Mouse (Mus musculus): Measurements from ENCODE around the gene Pdia3. TPM values are rescaled to one million over a fixed set of nuclear protein-coding genes. Genes with fewer than 3 reads are reported as not detected.
"Not testable (repeated sequence)": the region's sequence is repeated elsewhere in the genome, so short reads cannot be mapped to it uniquely, and the experiment has no call there.

Gene Pdia3
- polyA plus RNA-seq (2015; fragmentation: Nextera tagmentation; extraction: Ambion mirVana): 371 and 415 TPM in 2 replicates

DNA sequence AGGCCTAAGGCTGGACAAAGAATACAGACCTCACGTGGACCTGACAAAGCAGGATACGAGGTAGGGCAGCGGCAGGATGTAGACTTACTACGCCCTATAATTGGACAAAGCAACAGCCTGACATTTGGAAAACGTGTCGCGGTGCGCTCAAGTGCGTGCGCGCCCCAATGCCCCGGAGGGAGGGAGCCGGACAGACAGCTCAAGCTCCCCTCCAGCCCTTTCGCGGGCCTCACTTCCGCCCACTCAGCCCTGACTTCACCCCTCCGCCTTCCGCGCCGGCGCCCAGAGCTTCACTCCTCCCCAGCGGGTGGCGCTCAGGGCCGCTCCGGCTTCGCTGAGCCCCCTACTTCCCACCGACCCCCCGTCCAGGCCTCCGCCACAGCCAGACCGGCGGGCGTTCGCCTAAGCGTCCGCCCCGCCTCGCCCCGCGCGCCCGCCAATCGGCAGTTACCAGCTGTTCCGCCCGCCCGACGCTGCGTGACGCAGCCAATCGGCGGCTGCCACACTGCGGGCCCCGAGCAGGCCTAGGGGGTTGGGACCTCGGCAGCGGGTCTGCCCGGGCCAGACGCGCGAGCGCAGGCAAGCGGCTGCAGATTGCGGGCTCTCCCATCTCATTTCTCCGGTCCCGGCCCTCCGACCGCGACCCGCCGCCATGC lies at the start of gene Pdia3, which contains the start of gene Catsper2:
TSS of gene Pdia3 (plus strand) at position 389 of the 656 bp plus-strand sequence.
TSS of gene Catsper2 (minus strand) at position 406 of the 656 bp plus-strand sequence.
- Histone ChIP-seq H3K36me3 (ENCODE audit: insufficient read depth, low read length) (no peaks in the 10 kb centered on the region), H3K9me3 (ENCODE audit: low read length) (no peaks in the 10 kb centered on the region), H3K27me3 (replicated peaks; ENCODE audit: insufficient read depth, low read length) (no peaks in the 10 kb centered on the region), H3K4me2 (replicated peaks; ENCODE audit: low read depth, low read length) (peak within 1 kb of the TSS; percentile 71), H3K4me1 (ENCODE audit: insufficient read depth, low read depth, low read length) (peaks cover 12% of the 10 kb centered on the region; the same call in 1 of the 2 replicates), H3K9ac (replicated peaks; ENCODE audit: low read depth) (peak within 1 kb of the TSS; percentile 99), H3K27ac (ENCODE audit: low read length) (peak within 1 kb of the TSS; percentile 97), H3K4me3 (ENCODE audit: low read depth, low read length) (peak within 1 kb of the TSS; percentile 93)
- peak; percentile 99 for DNase-seq (ENCODE audit: low spot score)
- TF ChIP-seq CTCF (IDR thresholded peaks at IDR 0.05): peak; percentile 60
- TF ChIP-seq EP300 (IDR thresholded peaks at IDR 0.05): no peak
- ATAC-seq: peak; percentile 99
- WGBS: 2% methylated on average over 64 of the region's 68 CpGs

DNA sequence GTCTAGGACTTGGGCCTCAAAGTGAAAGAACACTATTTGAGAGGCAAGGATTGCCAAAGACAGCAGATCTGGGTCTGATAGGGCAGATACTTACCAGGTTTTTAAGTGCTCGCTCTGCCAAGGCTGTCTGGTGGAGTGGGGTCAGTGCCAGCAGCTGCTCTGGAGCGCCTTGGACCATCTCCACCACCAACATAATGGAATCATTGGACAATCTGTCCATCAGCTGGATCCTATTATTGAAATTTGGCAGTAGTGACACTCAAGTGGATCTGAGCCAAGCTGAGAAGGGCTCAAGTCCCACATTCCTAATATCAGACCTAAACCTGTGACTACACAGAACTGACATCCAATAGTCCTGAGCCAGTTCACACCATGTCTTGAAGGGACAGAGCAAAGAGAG lies 44.7 kb upstream of the Pdia3 start:
- Histone ChIP-seq H3K36me3 (ENCODE audit: insufficient read depth, low read length) (no peaks in the 10 kb centered on the region), H3K4me1 (ENCODE audit: insufficient read depth, low read depth, low read length) (no peaks in the 10 kb centered on the region), H3K4me2 (replicated peaks; ENCODE audit: low read depth, low read length) (no peak overlapping the region), H3K9me3 (ENCODE audit: low read length) (no peaks in the 10 kb centered on the region), H3K27ac (ENCODE audit: low read length) (no peak overlapping the region), H3K9ac (replicated peaks; ENCODE audit: low read depth) (no peak overlapping the region), H3K27me3 (replicated peaks; ENCODE audit: insufficient read depth, low read length) (no peaks in the 10 kb centered on the region), H3K4me3 (ENCODE audit: low read depth, low read length) (no peak overlapping the region)
- DNase-seq (ENCODE audit: low spot score): no peak
- TF ChIP-seq CTCF (IDR thresholded peaks at IDR 0.05) (no peak), EP300 (IDR thresholded peaks at IDR 0.05) (no peak)
- no peak for ATAC-seq
- WGBS: 62% methylated on average over 2 of the region's 2 CpGs

DNA sequence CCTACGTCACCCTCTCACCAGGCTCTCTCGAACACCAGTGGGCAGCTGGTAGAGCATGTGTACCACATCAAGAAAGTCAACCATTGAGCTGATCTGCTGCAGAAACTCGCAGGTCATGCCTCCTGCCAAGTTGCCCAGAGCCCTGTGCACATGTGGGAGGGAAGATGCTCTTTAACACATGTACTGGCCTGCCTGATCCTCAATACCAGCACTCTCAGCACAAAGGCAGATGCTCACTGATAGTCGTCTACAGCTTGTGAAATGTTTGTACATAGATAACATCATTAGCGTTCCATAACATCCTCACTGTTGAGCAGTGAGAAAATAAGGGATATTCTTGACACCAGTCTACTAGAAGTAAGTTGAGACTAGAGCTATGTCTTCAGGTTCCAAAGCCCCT lies 42.7 kb upstream of the Pdia3 start:
- no peak overlapping the region for H3K4me3 ChIP-seq (ENCODE audit: low read depth, low read length)
- H3K27ac ChIP-seq (ENCODE audit: low read length): no peak overlapping the region
- ATAC-seq: no peak
- H3K4me1 ChIP-seq (ENCODE audit: insufficient read depth, low read depth, low read length): no peaks in the 10 kb centered on the region
- H3K36me3 ChIP-seq (ENCODE audit: insufficient read depth, low read length): no peaks in the 10 kb centered on the region
- H3K9ac ChIP-seq (replicated peaks; ENCODE audit: low read depth): no peak overlapping the region
- WGBS: 74% methylated on average over 5 of the region's 5 CpGs
- TF ChIP-seq CTCF (IDR thresholded peaks at IDR 0.05): no peak
- no peak for TF ChIP-seq EP300 (IDR thresholded peaks at IDR 0.05)
- H3K9me3 ChIP-seq (ENCODE audit: low read length): no peaks in the 10 kb centered on the region
- DNase-seq (ENCODE audit: low spot score): no peak
- no peaks in the 10 kb centered on the region for H3K27me3 ChIP-seq (replicated peaks; ENCODE audit: insufficient read depth, low read length)
- H3K4me2 ChIP-seq (replicated peaks; ENCODE audit: low read depth, low read length): no peak overlapping the region

DNA sequence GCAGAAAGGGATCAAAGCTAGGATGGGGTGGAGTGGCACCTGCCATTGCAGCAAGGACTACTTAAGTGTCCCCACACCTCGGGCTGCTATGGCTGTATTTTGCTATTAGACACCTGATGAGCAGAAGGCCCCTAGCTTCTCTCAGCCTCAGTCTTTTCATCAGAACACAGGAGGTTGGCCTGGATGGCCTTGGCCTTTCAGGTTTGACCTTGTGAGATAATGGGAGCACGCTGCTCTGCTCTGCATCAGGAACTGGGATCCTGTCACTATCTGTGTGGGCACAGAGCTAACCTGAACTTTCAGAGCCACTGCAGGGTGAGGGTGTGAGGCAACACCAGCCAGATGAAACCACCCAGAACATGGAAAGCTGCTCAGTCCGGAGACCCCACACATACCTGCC lies 41.3 kb upstream of the Pdia3 start:
- Histone ChIP-seq H3K9ac (replicated peaks; ENCODE audit: low read depth) (no peak overlapping the region), H3K4me3 (ENCODE audit: low read depth, low read length) (no peak overlapping the region), H3K9me3 (ENCODE audit: low read length) (no peaks in the 10 kb centered on the region), H3K36me3 (ENCODE audit: insufficient read depth, low read length) (no peaks in the 10 kb centered on the region), H3K27me3 (replicated peaks; ENCODE audit: insufficient read depth, low read length) (no peaks in the 10 kb centered on the region), H3K4me1 (ENCODE audit: insufficient read depth, low read depth, low read length) (no peaks in the 10 kb centered on the region), H3K4me2 (replicated peaks; ENCODE audit: low read depth, low read length) (no peak overlapping the region), H3K27ac (ENCODE audit: low read length) (no peak overlapping the region)
- 52% methylated on average over 3 of the region's 3 CpGs for WGBS
- ATAC-seq (no peak), DNase-seq (ENCODE audit: low spot score) (no peak)
- TF ChIP-seq CTCF (IDR thresholded peaks at IDR 0.05): no peak
- no peak for TF ChIP-seq EP300 (IDR thresholded peaks at IDR 0.05)

DNA sequence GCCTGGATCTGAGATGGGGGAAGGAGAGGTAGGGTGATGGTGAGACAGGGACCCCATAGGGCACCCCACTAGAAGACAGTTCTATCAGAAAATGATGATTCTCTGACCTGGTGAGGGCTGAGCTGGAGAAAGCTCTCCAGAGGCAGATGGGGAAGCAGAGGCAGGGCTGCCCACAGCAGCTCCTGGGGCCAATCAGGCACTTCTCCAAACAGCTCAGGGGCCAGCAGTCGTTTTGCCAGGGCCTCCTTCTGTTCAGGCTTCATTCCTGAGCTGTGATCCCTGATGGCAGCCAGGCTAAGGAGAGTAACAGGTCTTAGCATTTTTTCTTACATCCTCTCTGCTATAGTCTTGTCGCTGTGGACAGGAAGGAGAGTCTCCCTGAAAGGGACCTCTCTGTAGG lies 38.8 kb upstream of the Pdia3 start:
- no peaks in the 10 kb centered on the region for H3K4me1 ChIP-seq (ENCODE audit: insufficient read depth, low read depth, low read length)
- 43% methylated on average over 2 of the region's 2 CpGs for WGBS
- no peak overlapping the region for H3K4me2 ChIP-seq (replicated peaks; ENCODE audit: low read depth, low read length)
- no peak overlapping the region for H3K4me3 ChIP-seq (ENCODE audit: low read depth, low read length)
- no peaks in the 10 kb centered on the region for H3K9me3 ChIP-seq (ENCODE audit: low read length)
- DNase-seq (ENCODE audit: low spot score) (no peak), ATAC-seq (no peak)
- no peaks in the 10 kb centered on the region for H3K27me3 ChIP-seq (replicated peaks; ENCODE audit: insufficient read depth, low read length)
- no peaks in the 10 kb centered on the region for H3K36me3 ChIP-seq (ENCODE audit: insufficient read depth, low read length)
- H3K27ac ChIP-seq (ENCODE audit: low read length): no peak overlapping the region
- TF ChIP-seq EP300 (IDR thresholded peaks at IDR 0.05): no peak
- no peak for TF ChIP-seq CTCF (IDR thresholded peaks at IDR 0.05)
- no peak overlapping the region for H3K9ac ChIP-seq (replicated peaks; ENCODE audit: low read depth)

DNA sequence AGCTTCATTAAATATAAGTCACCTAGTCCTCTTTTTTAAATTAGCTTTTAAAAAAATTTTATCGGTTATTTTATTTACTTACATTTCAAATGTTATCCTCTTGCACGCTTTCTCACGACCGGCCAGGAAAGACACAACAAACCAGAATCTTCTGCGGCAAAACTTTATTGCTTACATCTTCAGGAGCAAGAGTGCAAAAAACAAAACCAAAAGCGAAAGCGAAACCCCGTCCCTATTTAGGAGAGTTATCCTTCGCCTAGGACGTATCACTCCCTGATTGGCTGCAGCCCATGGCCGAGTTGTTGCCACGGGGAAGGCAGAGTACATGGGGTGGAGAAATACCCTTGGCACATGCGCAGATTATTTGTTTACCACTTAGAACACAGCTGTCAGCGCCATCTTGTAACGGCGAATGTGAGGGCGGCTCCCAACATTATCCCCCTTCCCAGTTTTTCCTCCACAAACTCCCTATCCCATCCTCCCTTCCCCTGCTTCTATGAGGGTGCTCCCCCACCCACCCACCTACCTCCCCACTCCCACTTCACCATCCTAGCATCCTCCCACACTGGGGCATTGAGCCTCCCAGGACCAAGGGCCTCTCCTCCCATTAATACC lies 26.5 kb upstream of the Pdia3 start, which contains the start of gene Strc:
TSS of gene Strc (minus strand) at position 208 of the 615 bp plus-strand sequence.
- 96% methylated on average over 14 of the region's 17 CpGs for WGBS
- ATAC-seq: not testable (repeated sequence)

More for the DNA sequence above, 26.5 kb upstream of the Pdia3 start, which contains the start of gene Strc:
- not testable (repeated sequence) for H3K4me3 ChIP-seq (ENCODE audit: low read depth, low read length); H3K9ac ChIP-seq (replicated peaks; ENCODE audit: low read depth); H3K4me2 ChIP-seq (replicated peaks; ENCODE audit: low read depth, low read length); H3K27ac ChIP-seq (ENCODE audit: low read length); H3K36me3 ChIP-seq (ENCODE audit: insufficient read depth, low read length); H3K4me1 ChIP-seq (ENCODE audit: insufficient read depth, low read depth, low read length); H3K27me3 ChIP-seq (replicated peaks; ENCODE audit: insufficient read depth, low read length); DNase-seq (ENCODE audit: low spot score); H3K9me3 ChIP-seq (ENCODE audit: low read length)
